Mouse (Mus musculus) adrenal gland, postnatal 10 days (tissue): ENCODE measurements around the gene Orm3. TPM values are rescaled to one million over a fixed set of nuclear protein-coding genes. Genes with fewer than 3 reads are reported as not detected.

Experiments used
- DNase-seq: peaks from one replicate; pipeline ENCODE4 v3.0.0; 2021; ENCODE audit warnings: mixed read lengths
- total RNA-seq, 2 experiments: library from RNA; stranded (reverse); gene quantifications; 2 replicates each; pipeline ENCODE4 v1.2.3; 2021

The Orm3 gene
- total RNA-seq, 2 experiments from 2014 or later, result 1.5 to 2.2 TPM

- DNase-seq, result no peak
Observed at GRCm38 (mm10) chr4:63402056-63402455, 46.1 kb downstream of the Orm3 start.

DNA sequence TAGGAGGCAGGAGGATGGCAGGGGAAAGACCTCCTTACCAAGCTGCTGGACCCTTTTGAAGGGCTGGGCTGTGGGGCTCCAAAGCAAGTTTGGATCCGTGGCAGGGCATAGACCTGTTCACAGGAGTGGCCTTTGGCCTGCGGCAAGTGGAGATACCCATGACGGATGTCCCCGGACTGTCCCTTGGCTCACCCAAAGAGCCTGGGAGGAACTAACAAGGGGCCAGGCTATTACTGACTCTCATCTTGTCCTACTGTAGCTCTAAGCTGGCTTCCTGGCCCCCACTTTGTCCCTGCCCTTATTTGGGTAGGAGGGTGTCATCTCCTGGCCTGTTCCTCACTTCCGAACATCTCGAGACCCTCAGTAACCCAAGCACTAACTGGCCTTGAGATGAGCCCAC lies 46.6 kb downstream of the Orm3 start:
- DNase-seq, result peak; percentile 35

- DNase-seq, result peak; percentile 94
Observed at GRCm38 (mm10) chr4:63403040-63403959, 47.3 kb downstream of the Orm3 start, which contains the start of gene Akna. Gene Akna (minus strand): TSS chr4:63403354.

- DNase-seq, result no peak
Observed at GRCm38 (mm10) chr4:63404205-63404604, 48.2 kb downstream of the Orm3 start.

- DNase-seq, result no peak
Observed at GRCm38 (mm10) chr4:63405051-63405450, 49.1 kb downstream of the Orm3 start.

DNA sequence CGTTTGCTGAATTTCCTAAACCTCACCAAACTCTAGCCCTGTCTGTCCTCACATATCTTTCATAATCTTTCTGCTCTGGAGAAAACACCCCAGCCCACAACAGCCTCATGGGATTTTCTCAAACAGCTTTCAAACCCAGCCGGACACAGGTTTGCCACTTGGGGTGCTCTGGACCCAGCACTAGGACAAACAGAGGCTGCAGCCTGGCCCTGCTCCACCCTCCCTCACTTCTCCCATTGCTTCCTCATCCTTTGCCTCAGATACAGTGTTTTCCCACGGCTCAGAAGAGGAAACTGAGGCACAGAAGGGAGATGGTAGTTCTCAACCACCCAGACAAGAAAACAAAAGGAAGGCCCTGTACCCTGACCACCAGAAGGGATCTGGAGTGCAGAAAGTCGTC lies 49.7 kb downstream of the Orm3 start:
- no peak for DNase-seq

GRCm38 (mm10) chr4:63408247-63408646 lies 52.3 kb downstream of the Orm3 start:
- DNase-seq, result no peak

GRCm38 (mm10) chr4:63408649-63409048 lies 52.7 kb downstream of the Orm3 start:
- DNase-seq, result peak; percentile 71

Other genes with a start within 250 kb of the Orm3 start
- gene Ambp, start 201.4 kb upstream of the Orm3 start, total RNA-seq, result 100 to 1,000 TPM; 247 to 625 TPM
- gene Kif12, start 184.0 kb upstream of the Orm3 start, total RNA-seq, result under 1 TPM in 1 of 2 experiments, not detected in 1; 0.45 TPM
- 10 to 100 TPM; 11.4 to 15.2 TPM for gene Col27a1, start 142.2 kb upstream of the Orm3 start, total RNA-seq
- 10 to 100 TPM in 1 of 2 experiments, 1 to 10 TPM in 1; 3.2 to 11.8 TPM for gene Orm1, start 11.6 kb upstream of the Orm3 start, total RNA-seq
- under 1 TPM in 1 of 2 experiments, not detected in 1; 0.84 TPM for gene Orm2, start 6.3 kb downstream of the Orm3 start, total RNA-seq
- gene Akna, start 47.2 kb downstream of the Orm3 start, total RNA-seq, result 1 to 10 TPM; 7.4 to 7.7 TPM
- 10 to 100 TPM; 13.7 to 14.9 TPM for gene Whrn, start 139.8 kb downstream of the Orm3 start, total RNA-seq
- 100 to 1,000 TPM; 128 to 131 TPM for gene Atp6v1g1, start 188.6 kb downstream of the Orm3 start, total RNA-seq
- gene Tmem268, start 202.6 kb downstream of the Orm3 start, total RNA-seq, result 10 to 100 TPM; 10.8 to 15.0 TPM
- not detected for gene Gm11213, start 249.1 kb downstream of the Orm3 start, total RNA-seq